Mouse (Mus musculus): Measurements from ENCODE around the gene Apom. TPM values are rescaled to one million over a fixed set of nuclear protein-coding genes. Genes with fewer than 3 reads are reported as not detected.
A peak's percentile ranks its signal among the peaks of the same experiment; 100 is the strongest.

The Apom gene
- total and polyA plus RNA-seq, 2 experiments from 2014 or later, result 0.11 TPM; not detected in 1

DNA sequence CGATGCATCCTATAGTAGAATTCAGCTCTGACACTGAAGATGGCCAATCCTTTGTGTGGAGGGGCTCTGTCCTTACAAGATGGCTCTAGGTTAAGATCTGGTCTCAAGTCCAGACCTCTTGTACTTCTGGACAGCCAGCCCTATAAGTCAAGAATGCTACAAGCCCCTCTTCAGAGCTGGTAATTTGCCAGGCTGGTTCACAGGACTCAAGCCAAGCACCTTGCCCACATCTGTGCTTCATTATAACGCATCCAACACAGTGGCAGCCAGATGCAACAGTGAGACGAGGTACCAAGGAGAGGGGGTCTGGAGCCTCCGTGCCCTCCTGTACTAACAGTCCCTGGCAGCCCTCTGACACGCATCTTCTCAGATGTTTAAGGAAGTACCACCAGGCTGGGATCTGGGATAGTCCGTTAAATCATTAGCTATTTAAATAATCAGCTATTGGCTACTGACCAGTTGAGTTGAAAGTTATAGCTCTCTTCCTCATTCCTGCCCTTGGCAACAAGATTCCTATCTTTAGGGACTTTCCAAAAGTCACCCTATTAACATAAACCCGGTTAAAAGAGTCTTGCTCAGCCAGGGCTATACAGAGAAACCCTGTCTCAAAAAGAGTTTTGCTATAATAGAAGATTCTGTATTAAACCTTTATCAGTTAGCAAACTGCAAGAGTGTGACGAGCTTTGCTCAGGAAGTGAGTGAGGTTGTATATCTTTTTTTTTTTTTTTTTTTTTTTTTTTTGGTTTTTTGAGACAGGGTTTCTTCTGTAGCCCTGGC is 42.5 kb upstream of the Apom start:
- DNase-seq (ENCODE audit: low spot score) (no peak), ATAC-seq (ENCODE audit: insufficient read depth, low read depth) (no peak)
- H3K27me3 ChIP-seq (ENCODE audit: control insufficient read depth, insufficient read depth, low read length), result no peaks in the 10 kb centered on the region
- H3K4me2 ChIP-seq (ENCODE audit: low read depth, low read length), result no peak overlapping the region
- no peak for TF ChIP-seq CTCF (IDR thresholded peaks at IDR 0.05; ENCODE audit: low read depth)
- TF ChIP-seq EP300 (IDR thresholded peaks at IDR 0.05; ENCODE audit: low read depth), result no peak
- no peaks in the 10 kb centered on the region for H3K9me3 ChIP-seq (replicated peaks; ENCODE audit: control insufficient read depth, low read length)
- H3K27ac ChIP-seq (ENCODE audit: low read depth), result no peak overlapping the region
- H3K36me3 ChIP-seq (replicated peaks; ENCODE audit: control insufficient read depth, insufficient read depth, low read length), result no peaks in the 10 kb centered on the region
- H3K4me1 ChIP-seq (ENCODE audit: control insufficient read depth, insufficient read depth), result no peaks in the 10 kb centered on the region
- 59% methylated on average over 8 of the region's 8 CpGs for WGBS
- no peak overlapping the region for H3K9ac ChIP-seq (replicated peaks; ENCODE audit: low read depth, low read length)
- H3K4me3 ChIP-seq (ENCODE audit: low read depth, low read length), result no peak overlapping the region

DNA sequence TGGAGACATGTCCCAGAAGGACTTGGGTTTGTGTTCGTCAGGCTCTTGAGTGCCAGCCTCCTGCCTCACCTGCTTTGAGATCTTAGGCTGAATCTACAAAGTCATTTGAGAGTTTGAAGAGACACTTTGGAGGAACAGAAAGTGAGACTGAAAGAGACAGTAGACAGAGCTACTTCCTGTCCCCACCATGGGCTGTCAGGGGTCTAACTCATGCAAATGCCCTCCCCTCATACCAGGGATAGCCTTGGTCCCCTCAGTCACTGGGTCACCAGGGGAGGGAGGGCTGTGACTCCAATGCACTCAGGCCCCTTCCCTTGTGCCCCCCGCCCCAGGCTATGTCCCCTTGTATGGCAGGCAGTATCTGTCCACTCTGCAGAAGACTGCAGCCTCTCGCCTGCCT is 41.5 kb upstream of the Apom start:
- no peak for TF ChIP-seq EP300 (IDR thresholded peaks at IDR 0.05; ENCODE audit: low read depth)
- TF ChIP-seq CTCF (IDR thresholded peaks at IDR 0.05; ENCODE audit: low read depth), result no peak

GRCm38 (mm10) chr17:35172445-35173234 is 40.8 kb upstream of the Apom start:
- TF ChIP-seq CTCF (IDR thresholded peaks at IDR 0.05; ENCODE audit: low read depth), result no peak
- no peak for TF ChIP-seq EP300 (IDR thresholded peaks at IDR 0.05; ENCODE audit: low read depth)
- 41% methylated on average over 11 of the region's 11 CpGs for WGBS
- no peak overlapping the region for H3K27ac ChIP-seq (ENCODE audit: low read depth)
- no peak for DNase-seq (ENCODE audit: low spot score)
- H3K4me3 ChIP-seq (ENCODE audit: low read depth, low read length), result no peak overlapping the region
- no peak for ATAC-seq (ENCODE audit: insufficient read depth, low read depth)
- no peak overlapping the region for H3K9ac ChIP-seq (replicated peaks; ENCODE audit: low read depth, low read length)
- H3K36me3 ChIP-seq (replicated peaks; ENCODE audit: control insufficient read depth, insufficient read depth, low read length), result no peaks in the 10 kb centered on the region
- H3K4me1 ChIP-seq (ENCODE audit: control insufficient read depth, insufficient read depth), result no peaks in the 10 kb centered on the region
- no peaks in the 10 kb centered on the region for H3K27me3 ChIP-seq (ENCODE audit: control insufficient read depth, insufficient read depth, low read length)
- no peaks in the 10 kb centered on the region for H3K9me3 ChIP-seq (replicated peaks; ENCODE audit: control insufficient read depth, low read length)
- H3K4me2 ChIP-seq (ENCODE audit: low read depth, low read length), result no peak overlapping the region

More for the DNA sequence above, 41.5 kb upstream of the Apom start:
- no peaks in the 10 kb centered on the region for H3K9me3 ChIP-seq (replicated peaks; ENCODE audit: control insufficient read depth, low read length)
- H3K36me3 ChIP-seq (replicated peaks; ENCODE audit: control insufficient read depth, insufficient read depth, low read length), result no peaks in the 10 kb centered on the region
- ATAC-seq (ENCODE audit: insufficient read depth, low read depth) (no peak), DNase-seq (ENCODE audit: low spot score) (no peak)
- peak overlapping the region; percentile 25; the same call in 1 of the 2 replicates for H3K27ac ChIP-seq (ENCODE audit: low read depth)
- H3K4me3 ChIP-seq (ENCODE audit: low read depth, low read length), result no peak overlapping the region
- H3K4me2 ChIP-seq (ENCODE audit: low read depth, low read length), result no peak overlapping the region
- no peak overlapping the region for H3K9ac ChIP-seq (replicated peaks; ENCODE audit: low read depth, low read length)
- no peaks in the 10 kb centered on the region for H3K27me3 ChIP-seq (ENCODE audit: control insufficient read depth, insufficient read depth, low read length)
- WGBS, result 52% methylated on average over 3 of the region's 3 CpGs
- no peaks in the 10 kb centered on the region for H3K4me1 ChIP-seq (ENCODE audit: control insufficient read depth, insufficient read depth)

DNA sequence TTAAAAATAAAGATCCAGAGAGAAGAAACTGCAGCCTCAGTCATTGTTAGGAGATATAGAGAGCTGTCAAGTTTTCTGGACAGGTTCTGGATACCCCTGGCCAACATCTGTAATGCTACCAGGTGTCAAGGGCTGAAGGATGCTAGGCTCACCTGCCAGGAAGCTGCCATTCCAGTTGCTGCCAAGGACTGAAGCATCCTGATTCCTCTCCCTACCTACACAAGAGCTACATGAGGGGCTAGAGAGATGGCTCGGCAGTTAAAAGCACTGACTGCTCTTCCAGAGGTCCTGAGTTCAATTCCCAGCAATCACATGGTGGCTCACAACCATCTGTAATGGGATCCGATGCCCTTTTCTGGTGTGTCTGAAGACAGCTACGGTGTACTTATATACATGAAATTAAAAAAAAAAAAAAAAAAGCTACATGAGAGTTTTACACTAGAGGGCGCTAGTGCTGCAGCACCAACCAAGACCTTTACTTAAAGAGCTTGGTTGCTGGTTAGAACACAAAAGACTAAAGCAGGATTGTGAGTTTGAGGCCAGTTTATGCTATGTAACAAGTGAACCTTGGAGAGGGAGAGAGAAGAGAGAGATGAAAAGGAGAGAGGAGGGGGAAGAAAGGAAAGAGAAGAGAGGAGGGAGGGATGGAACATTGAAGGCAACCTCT is 36.8 kb upstream of the Apom start:
- no peak overlapping the region for H3K4me3 ChIP-seq (ENCODE audit: low read depth, low read length)
- H3K9ac ChIP-seq (replicated peaks; ENCODE audit: low read depth, low read length), result no peak overlapping the region
- H3K36me3 ChIP-seq (replicated peaks; ENCODE audit: control insufficient read depth, insufficient read depth, low read length), result no peaks in the 10 kb centered on the region
- no peak overlapping the region for H3K27ac ChIP-seq (ENCODE audit: low read depth)
- no peaks in the 10 kb centered on the region for H3K27me3 ChIP-seq (ENCODE audit: control insufficient read depth, insufficient read depth, low read length)
- peaks cover 8% of the 10 kb centered on the region; the same call in 1 of the 2 replicates for H3K4me1 ChIP-seq (ENCODE audit: control insufficient read depth, insufficient read depth)
- DNase-seq (ENCODE audit: low spot score) (peak; percentile 45), ATAC-seq (ENCODE audit: insufficient read depth, low read depth) (no peak)
- H3K4me2 ChIP-seq (ENCODE audit: low read depth, low read length), result no peak overlapping the region
- no peaks in the 10 kb centered on the region for H3K9me3 ChIP-seq (replicated peaks; ENCODE audit: control insufficient read depth, low read length)
- TF ChIP-seq EP300 (IDR thresholded peaks at IDR 0.05; ENCODE audit: low read depth) (no peak), CTCF (IDR thresholded peaks at IDR 0.05; ENCODE audit: low read depth) (peak; percentile 68)
- 13% methylated on average over 4 of the region's 4 CpGs for WGBS

GRCm38 (mm10) chr17:35167794-35168193 is 35.9 kb upstream of the Apom start:
- Histone ChIP-seq H3K4me3 (ENCODE audit: low read depth, low read length) (no peak overlapping the region), H3K4me2 (ENCODE audit: low read depth, low read length) (no peak overlapping the region), H3K36me3 (replicated peaks; ENCODE audit: control insufficient read depth, insufficient read depth, low read length) (no peaks in the 10 kb centered on the region), H3K27me3 (ENCODE audit: control insufficient read depth, insufficient read depth, low read length) (no peaks in the 10 kb centered on the region), H3K9ac (replicated peaks; ENCODE audit: low read depth, low read length) (no peak overlapping the region), H3K9me3 (replicated peaks; ENCODE audit: control insufficient read depth, low read length) (no peaks in the 10 kb centered on the region), H3K4me1 (ENCODE audit: control insufficient read depth, insufficient read depth) (peaks cover 14% of the 10 kb centered on the region), H3K27ac (ENCODE audit: low read depth) (no peak overlapping the region)
- TF ChIP-seq EP300 (IDR thresholded peaks at IDR 0.05; ENCODE audit: low read depth) (no peak), CTCF (IDR thresholded peaks at IDR 0.05; ENCODE audit: low read depth) (no peak)
- WGBS, result 83% methylated on average over 7 of the region's 7 CpGs
- no peak for ATAC-seq (ENCODE audit: insufficient read depth, low read depth)
- DNase-seq (ENCODE audit: low spot score), result no peak

Data from heart, postnatal 0 days (tissue).